Mouse (Mus musculus) liver, postnatal 0 days (tissue): ENCODE results near the gene Cep112. TPM values are rescaled to one million over a fixed set of nuclear protein-coding genes. Genes with fewer than 3 reads are reported as not detected.

ENCODE experiments used
- ATAC-seq: fragments of 200-750 bp; cut with Nextera tagmentation; 2 replicates; pipeline ENCODE4 v1.8.0; 2017; ENCODE audit warnings: mild to moderate bottlenecking, moderate library complexity
- DNase-seq: peaks from one replicate; pipeline ENCODE4 v3.0.0-alpha.2; 2016
- H3K27ac ChIP-seq: fragments of 300-500 bp; sonication (generic); 2 replicates; pipeline ENCODE4 v1.5.1; 2014; ENCODE audit warnings: antibody characterized with exemption, moderate library complexity, mild to moderate bottlenecking, low read depth
- H3K27me3 ChIP-seq: fragments of 300-500 bp; sonication (generic); 2 replicates; pipeline ENCODE4 v1.6.1; 2014; ENCODE audit warnings: low read length, control low read depth, mixed read lengths; ENCODE audit not compliant: insufficient read depth
- H3K36me3 ChIP-seq: fragments of 300-500 bp; sonication (generic); replicated peaks from 2 replicates; pipeline ENCODE4 v1.6.1; 2014; ENCODE audit warnings: mild to moderate bottlenecking, control low read depth, low read length, moderate library complexity, mixed read lengths; ENCODE audit not compliant: insufficient read depth
- H3K4me1 ChIP-seq: fragments of 300-500 bp; sonication (generic); 2 replicates; pipeline ENCODE4 v1.6.1; 2014; ENCODE audit warnings: antibody characterized with exemption, mild to moderate bottlenecking, control low read depth; ENCODE audit not compliant: insufficient read depth
- H3K4me2 ChIP-seq: fragments of 300-500 bp; sonication (generic); 2 replicates; pipeline ENCODE4 v1.6.1; 2014; ENCODE audit warnings: low read depth, mild to moderate bottlenecking, low read length, moderate library complexity, mixed read lengths
- H3K4me3 ChIP-seq: fragments of 300-500 bp; sonication (generic); 2 replicates; pipeline ENCODE4 v1.5.1; 2014; ENCODE audit warnings: low read depth, low read length
- H3K9ac ChIP-seq: fragments of 300-500 bp; sonication (generic); replicated peaks from 2 replicates; pipeline ENCODE4 v1.6.1; 2014; ENCODE audit warnings: mild to moderate bottlenecking, moderate library complexity
- H3K9me3 ChIP-seq: fragments of 300-500 bp; sonication (generic); 2 replicates; pipeline ENCODE4 v1.6.1; 2016; ENCODE audit warnings: mild to moderate bottlenecking, control low read depth, low read length, mixed read lengths
- CTCF ChIP-seq: sonication (generic); IDR thresholded peaks from 2 replicates; pipeline ENCODE4 v1.5.1; 2016; ENCODE audit warnings: antibody characterized with exemption, low read depth
- EP300 ChIP-seq: IDR thresholded peaks from 2 replicates; pipeline ENCODE4 v1.6.1; 2016; ENCODE audit warnings: antibody characterized with exemption, low read depth, mild to moderate bottlenecking
- WGBS: fragments of 180-500 bp; shearing (Covaris S2); extraction: QIAGEN DNeasy Blood & Tissue Kit; methylation state at CpG from one replicate; pipeline ENCODE4 v1.1.7; 2014; ENCODE audit not compliant: insufficient replicate concordance; 5-methylcytosine and 5-hydroxymethylcytosine counted together
- polyA plus RNA-seq: library from polyadenylated mRNA; unstranded; fragments of >200 nt; fragmentation: Nextera tagmentation; extraction: Ambion mirVana; gene quantifications from 2 replicates; pipeline ENCODE4 v1.2.1, GENCODE M21; 2015

Gene Cep112
- polyA plus RNA-seq, 1 experiment from 2014 or later, result 1.1 TPM

DNA sequence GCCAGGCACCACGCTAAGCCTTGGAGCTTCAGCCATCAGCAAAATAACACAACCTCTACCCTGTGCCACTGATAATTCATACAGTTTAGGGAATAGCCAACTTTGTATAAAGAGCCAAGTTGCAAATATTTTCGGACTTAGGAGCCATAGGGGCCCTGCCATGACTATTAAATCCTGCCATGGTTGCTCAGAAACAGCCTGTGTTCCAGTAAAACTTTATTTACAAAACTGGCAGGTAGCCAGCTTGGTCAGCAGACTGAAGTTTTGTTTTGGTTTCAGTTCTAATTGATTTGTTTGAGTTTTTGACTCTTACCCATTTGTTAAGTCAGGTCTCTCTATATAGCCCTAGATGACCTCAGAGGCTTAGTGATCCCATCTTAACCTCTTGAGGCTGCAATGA is 421.0 kb downstream of the Cep112 start:
- Histone ChIP-seq H3K27ac (0 out of 2 replicates have a peak overlapping the region, but pooled peaks have one; percentile 22), H3K9me3 (no peaks in the 10 kb centered on the region), H3K4me1 (peaks cover 8% of the 10 kb centered on the region; the same call in 1 of the 2 replicates), H3K27me3 (no peaks in the 10 kb centered on the region), H3K4me2 (no peak overlapping the region), H3K9ac (no peak overlapping the region), H3K4me3 (no peak overlapping the region), H3K36me3 (no peaks in the 10 kb centered on the region)
- DNase-seq (peak; percentile 27), ATAC-seq (peak; percentile 80)
- 54% methylated on average over 2 of the region's 2 CpGs for WGBS
- no peak for TF ChIP-seq EP300
- no peak for TF ChIP-seq CTCF

GRCm38 (mm10) chr11:108846479-108846878 is 421.5 kb downstream of the Cep112 start:
- peaks cover 8% of the 10 kb centered on the region; the same call in 1 of the 2 replicates for H3K4me1 ChIP-seq
- DNase-seq, result no peak
- no peak overlapping the region for H3K4me2 ChIP-seq
- no peaks in the 10 kb centered on the region for H3K9me3 ChIP-seq
- 70% methylated on average over 3 of the region's 3 CpGs for WGBS
- H3K9ac ChIP-seq, result no peak overlapping the region
- H3K27ac ChIP-seq, result no peak overlapping the region
- H3K36me3 ChIP-seq, result no peaks in the 10 kb centered on the region
- no peak overlapping the region for H3K4me3 ChIP-seq
- H3K27me3 ChIP-seq, result no peaks in the 10 kb centered on the region
- no peak for ATAC-seq
- TF ChIP-seq CTCF (no peak), EP300 (no peak)

GRCm38 (mm10) chr11:108851771-108852170 is 426.8 kb downstream of the Cep112 start:
- Histone ChIP-seq H3K4me2 (no peak overlapping the region), H3K4me1 (no peaks in the 10 kb centered on the region), H3K36me3 (no peaks in the 10 kb centered on the region), H3K27me3 (no peaks in the 10 kb centered on the region), H3K4me3 (no peak overlapping the region), H3K9ac (no peak overlapping the region), H3K27ac (no peak overlapping the region), H3K9me3 (no peaks in the 10 kb centered on the region)
- ATAC-seq, result no peak
- DNase-seq, result no peak
- WGBS, result 74% methylated on average over 1 of the region's 1 CpGs
- TF ChIP-seq CTCF (no peak), EP300 (no peak)

DNA sequence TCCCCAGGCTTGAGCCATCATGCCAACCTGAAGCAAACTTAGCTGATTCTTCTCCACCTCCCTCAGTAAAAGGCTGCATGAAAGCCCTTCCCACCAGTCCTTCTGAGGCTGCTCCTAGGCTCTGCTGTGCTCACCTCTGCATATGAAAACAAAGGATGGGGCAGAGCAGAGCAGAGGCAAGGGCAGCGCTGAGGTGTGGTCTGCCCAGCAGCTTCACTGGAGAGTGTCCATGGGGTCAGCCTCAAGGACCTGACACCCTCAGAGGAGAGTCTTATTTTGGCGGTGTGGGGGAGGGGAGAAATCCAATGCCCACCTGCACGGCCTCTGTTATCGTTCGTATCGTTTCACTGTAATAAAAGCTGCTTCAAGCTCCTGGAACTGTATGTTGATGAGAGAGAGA is 432.3 kb downstream of the Cep112 start:
- Histone ChIP-seq H3K4me2 (peak overlapping the region; percentile 9; the same call in 1 of the 2 replicates), H3K9me3 (no peaks in the 10 kb centered on the region), H3K27me3 (no peaks in the 10 kb centered on the region), H3K4me3 (no peak overlapping the region), H3K4me1 (peaks cover 7% of the 10 kb centered on the region), H3K36me3 (no peaks in the 10 kb centered on the region), H3K9ac (no peak overlapping the region), H3K27ac (no peak overlapping the region; the same call in 1 of the 2 replicates)
- TF ChIP-seq EP300 (no peak), CTCF (no peak)
- no peak for DNase-seq
- no peak for ATAC-seq
- WGBS, result 61% methylated on average over 6 of the region's 6 CpGs

- H3K36me3 ChIP-seq, result no peaks in the 10 kb centered on the region
- peak overlapping the region; percentile 34; the same call in 1 of the 2 replicates for H3K27ac ChIP-seq
- peak overlapping the region; percentile 9; the same call in 1 of the 2 replicates for H3K4me2 ChIP-seq
- no peak for TF ChIP-seq CTCF
- no peak for TF ChIP-seq EP300
- H3K9ac ChIP-seq, result no peak overlapping the region
- no peaks in the 10 kb centered on the region for H3K27me3 ChIP-seq
- H3K4me3 ChIP-seq, result no peak overlapping the region
- DNase-seq, result peak; percentile 48
- WGBS, result 44% methylated on average over 7 of the region's 7 CpGs
- peaks cover 7% of the 10 kb centered on the region for H3K4me1 ChIP-seq
- peak; percentile 79 for ATAC-seq
- H3K9me3 ChIP-seq, result no peaks in the 10 kb centered on the region
Observed at GRCm38 (mm10) chr11:108857678-108858338, 432.8 kb downstream of the Cep112 start.

DNA sequence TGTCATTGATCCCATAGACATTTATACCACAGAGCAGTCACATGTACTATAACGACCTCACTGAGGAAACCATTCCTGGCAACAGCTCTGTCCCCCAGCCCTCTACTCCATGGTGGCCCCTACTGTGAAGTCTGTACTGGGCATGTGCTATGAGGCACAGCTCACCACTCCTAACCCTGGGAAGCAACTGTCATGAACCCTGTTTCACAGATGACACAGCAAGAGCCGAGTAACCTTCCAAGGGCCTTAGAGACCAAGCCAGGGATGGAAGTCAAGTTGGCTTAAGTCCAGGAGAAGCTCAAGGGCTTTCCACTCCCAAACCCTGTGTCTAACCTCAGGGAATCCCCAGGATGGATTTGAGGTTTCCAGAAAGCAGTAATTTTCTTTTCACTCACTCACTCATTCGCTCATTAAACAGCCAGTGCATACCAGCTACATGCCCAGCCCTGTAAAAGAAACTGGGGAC is 433.4 kb downstream of the Cep112 start:
- no peak overlapping the region for H3K4me3 ChIP-seq
- ATAC-seq (peak; percentile 33; the same call in 1 of the 2 replicates), DNase-seq (no peak)
- H3K27ac ChIP-seq, result no peak overlapping the region
- WGBS, result 59% methylated on average over 3 of the region's 3 CpGs
- H3K4me2 ChIP-seq, result no peak overlapping the region
- no peak overlapping the region for H3K9ac ChIP-seq
- no peaks in the 10 kb centered on the region for H3K27me3 ChIP-seq
- peaks cover 7% of the 10 kb centered on the region for H3K4me1 ChIP-seq
- H3K9me3 ChIP-seq, result no peaks in the 10 kb centered on the region
- no peak for TF ChIP-seq CTCF
- no peak for TF ChIP-seq EP300
- no peaks in the 10 kb centered on the region for H3K36me3 ChIP-seq
